Mouse (Mus musculus): ENCODE results near the gene Cul9.

GRCm38 (mm10) chr17:46455110-46455691 lies 91.0 kb downstream of the Cul9 start:
- no peak for TF ChIP-seq GATA1 (IDR thresholded peaks at IDR 0.05; ENCODE audit: borderline replicate concordance, low read length)
- TF ChIP-seq FLI1 (IDR thresholded peaks at IDR 0.05; ENCODE audit: low read length): no peak
